Comparison of ENCODE assay signal across 8 mouse cellular contexts in genomic region chr17:27520557-27520956, GRCm38 (mm10). TPM values are rescaled to one million over a fixed set of nuclear protein-coding genes. Genes with fewer than 3 reads are reported as not detected.
DNase-seq lines count a peak whose midpoint lies in the region; ATAC-seq and TF ChIP-seq lines count a peak whose summit lies in the region.

No protein-coding gene starts in this region.

- H3K27ac ChIP-seq in thymus, adult 2 months (ENCODE audit: control insufficient read depth, insufficient read depth, low read length) = no peak overlapping the region
- H3K27ac ChIP-seq in cerebellum, adult 2 months (ENCODE audit: insufficient read depth, low read length) = no peak overlapping the region
- H3K27ac ChIP-seq in kidney, embryonic 14.5 days (ENCODE audit: low read depth, low read length) = no peak overlapping the region
- no peak overlapping the region for H3K27ac ChIP-seq in liver, embryonic 14.5 days
- no peak overlapping the region for H3K27ac ChIP-seq in neural tube, embryonic 14.5 days (ENCODE audit: low read depth, low read length)

- H3K4me1 ChIP-seq in thymus, adult 2 months (replicated peaks; ENCODE audit: control insufficient read depth, insufficient read depth, low read length) = no peaks in the 10 kb centered on the region
- H3K4me1 ChIP-seq in cerebellum, adult 2 months (ENCODE audit: control insufficient read depth, insufficient read depth, low read length) = peaks cover 24% of the 10 kb centered on the region
- no peaks in the 10 kb centered on the region for H3K4me1 ChIP-seq in kidney, embryonic 14.5 days (ENCODE audit: control insufficient read depth, insufficient read depth, low read length)
- H3K4me1 ChIP-seq in liver, embryonic 14.5 days (replicated peaks; ENCODE audit: control insufficient read depth in 2 of 2, insufficient read depth in 2 of 2, low read length in 1 of 2) = no peaks in the 10 kb centered on the region
- H3K4me1 ChIP-seq in neural tube, embryonic 14.5 days (ENCODE audit: control insufficient read depth, insufficient read depth, low read length) = peaks cover 4% of the 10 kb centered on the region; the same call in 1 of the 2 replicates

- peak overlapping the region; percentile 26; the same call in 1 of the 2 replicates for H3K4me2 ChIP-seq in kidney, embryonic 14.5 days (replicated peaks; ENCODE audit: low read depth, low read length)
- H3K4me2 ChIP-seq in liver, embryonic 14.5 days (ENCODE audit: low read depth) = no peak overlapping the region
- peak overlapping the region; percentile 30; the same call in 1 of the 2 replicates for H3K4me2 ChIP-seq in neural tube, embryonic 14.5 days (ENCODE audit: low read depth, low read length)

- peak; percentile 50 for DNase-seq in thymus, adult 2 months
- DNase-seq in thymus, adult 18-20 months = no peak
- DNase-seq in cerebellum, adult 2 months = peak; percentile 76 to 86
- DNase-seq in forelimb bud, embryonic 11.5 days (ENCODE audit: low read depth, low spot score) = peak; percentile 42
- no peak for DNase-seq in liver, embryonic 14.5 days (ENCODE audit: low read depth in 3 of 3, low spot score in 3 of 3)
- peak; percentile 49 to 52 for DNase-seq in thymus, postnatal 36 days

- no peak for TF ChIP-seq EP300 in liver, embryonic 14.5 days (IDR thresholded peaks at IDR 0.05; ENCODE audit: low read depth)

- peak; percentile 99 for TF ChIP-seq CTCF in thymus, adult 2 months (IDR thresholded peaks at IDR 0.05; ENCODE audit: borderline replicate concordance, control insufficient read depth, extremely low read depth, insufficient read depth, low read length, poor library complexity)
- peak; percentile 90 for TF ChIP-seq CTCF in cerebellum, adult 2 months (IDR thresholded peaks at IDR 0.05; ENCODE audit: borderline replicate concordance, insufficient read depth, low read depth, low read length)
- TF ChIP-seq CTCF in liver, embryonic 14.5 days (IDR thresholded peaks at IDR 0.05; ENCODE audit: low read depth) = peak; percentile 79

- 1% methylated on average over 27 of the region's 27 CpGs for WGBS in thymus, adult 2 months
- WGBS in cerebellum, adult 2 months = 2% methylated on average over 27 of the region's 27 CpGs
- WGBS in kidney, embryonic 14.5 days = under 1% methylated on average over 27 of the region's 27 CpGs
- whole genome bisulfite sequencing in liver, embryonic 14.5 days (ENCODE audit: insufficient replicate concordance) = 2% methylated on average over 27 of the region's 27 CpGs
- 2% methylated on average over 27 of the region's 27 CpGs for WGBS in neural tube, embryonic 14.5 days

- no peak overlapping the region for H3K4me3 ChIP-seq in thymus, adult 2 months (ENCODE audit: control insufficient read depth, insufficient read depth, low read length)
- no peak overlapping the region for H3K4me3 ChIP-seq in cerebellum, adult 2 months (replicated peaks; ENCODE audit: insufficient read depth, low read depth, low read length)
- peak overlapping the region; percentile 9; the same call in 1 of the 2 replicates for H3K4me3 ChIP-seq in kidney, embryonic 14.5 days (ENCODE audit: low read length)
- no peak overlapping the region for H3K4me3 ChIP-seq in liver, embryonic 14.5 days (ENCODE audit: insufficient read depth in 1 of 2, low read depth in 2 of 2, low read length in 2 of 2)
- no peak overlapping the region for H3K4me3 ChIP-seq in neural tube, embryonic 14.5 days (ENCODE audit: low read depth, low read length)

- 0 out of 2 replicates have a peak, but pooled peaks have one; percentile 17 for ATAC-seq in kidney, embryonic 14.5 days (ENCODE audit: low FRiP score, low TSS enrichment)
- no peak for ATAC-seq in liver, embryonic 14.5 days (ENCODE audit: insufficient read depth)
- peak; percentile 69 for ATAC-seq in neural tube, embryonic 14.5 days (ENCODE audit: low read depth)

- no peak overlapping the region for H3K9ac ChIP-seq in kidney, embryonic 14.5 days (ENCODE audit: low read depth, low read length)
- H3K9ac ChIP-seq in liver, embryonic 14.5 days (replicated peaks) = no peak overlapping the region
- H3K9ac ChIP-seq in neural tube, embryonic 14.5 days (replicated peaks; ENCODE audit: low read depth, low read length) = 0 out of 2 replicates have a peak overlapping the region, but pooled peaks have one; percentile 21

- no peaks in the 10 kb centered on the region for H3K27me3 ChIP-seq in thymus, adult 2 months (ENCODE audit: control insufficient read depth, insufficient read depth, low read length)
- H3K27me3 ChIP-seq in cerebellum, adult 2 months (ENCODE audit: control insufficient read depth, insufficient read depth, low read length) = no peaks in the 10 kb centered on the region
- peaks cover 24% of the 10 kb centered on the region for H3K27me3 ChIP-seq in kidney, embryonic 14.5 days (ENCODE audit: control insufficient read depth, insufficient read depth, low read length)
- H3K27me3 ChIP-seq in liver, embryonic 14.5 days (ENCODE audit: control insufficient read depth, insufficient read depth, low read length) = peaks cover 16% of the 10 kb centered on the region
- peaks cover 3% of the 10 kb centered on the region; the same call in 1 of the 2 replicates for H3K27me3 ChIP-seq in neural tube, embryonic 14.5 days (ENCODE audit: control insufficient read depth, insufficient read depth, low read length)

- H3K9me3 ChIP-seq in kidney, embryonic 14.5 days (ENCODE audit: control insufficient read depth, low read length) = 0 out of 2 replicates have a peak, but pooled peaks cover 1% of the 10 kb centered on the region
- H3K9me3 ChIP-seq in liver, embryonic 14.5 days (ENCODE audit: control insufficient read depth, low read length) = no peaks in the 10 kb centered on the region
- H3K9me3 ChIP-seq in neural tube, embryonic 14.5 days (ENCODE audit: control insufficient read depth, low read length) = no peaks in the 10 kb centered on the region

- H3K36me3 ChIP-seq in thymus, adult 2 months (ENCODE audit: control insufficient read depth, insufficient read depth, low read length) = no peaks in the 10 kb centered on the region
- H3K36me3 ChIP-seq in kidney, embryonic 14.5 days (ENCODE audit: control insufficient read depth, insufficient read depth, low read length) = no peaks in the 10 kb centered on the region
- no peaks in the 10 kb centered on the region for H3K36me3 ChIP-seq in liver, embryonic 14.5 days (replicated peaks; ENCODE audit: control insufficient read depth, insufficient read depth, low read depth)
- no peaks in the 10 kb centered on the region for H3K36me3 ChIP-seq in neural tube, embryonic 14.5 days (ENCODE audit: control insufficient read depth, insufficient read depth, low read length)

- no peak for TF ChIP-seq POLR2A in thymus, adult 2 months (IDR thresholded peaks at IDR 0.05; ENCODE audit: control insufficient read depth, extremely low read depth, insufficient read depth, low read length, poor library complexity)
- no peak for TF ChIP-seq POLR2A in cerebellum, adult 2 months (IDR thresholded peaks at IDR 0.05; ENCODE audit: borderline replicate concordance, insufficient read depth, low read length)

RNA-seq across cellular contexts. Expression of gene Grm4, which starts 0.6 kb away (rescaled TPM):
- 1.5 and 1.9 TPM in 2 replicates for polyA plus RNA-seq in thymus, adult 2 months (2012; rRNA removed)
- 310 and 403 TPM in 2 replicates for polyA plus RNA-seq in cerebellum, adult 2 months (2012; rRNA removed)
- 0.50 and 1.6 TPM in 2 replicates for polyA plus RNA-seq in kidney, embryonic 14.5 days (2014; fragmentation: Nextera tagmentation; extraction: Ambion mirVana)
- polyA plus RNA-seq in liver, embryonic 14.5 days (2012; rRNA removed) = 0.01 and 0.04 TPM in 2 replicates
- not detected in 2 replicates for polyA plus RNA-seq in liver, embryonic 14.5 days (2014; fragmentation: Nextera tagmentation; extraction: Ambion mirVana)
- polyA plus RNA-seq in neural tube, embryonic 14.5 days (2014; fragmentation: Nextera tagmentation; extraction: Ambion mirVana) = 7.4 and 9.1 TPM in 2 replicates

RNA-seq across cellular contexts. Expression of gene Hmga1, which starts 35.7 kb away (rescaled TPM):
- polyA plus RNA-seq in thymus, adult 2 months (2012; rRNA removed) = 430 and 578 TPM in 2 replicates
- polyA plus RNA-seq in cerebellum, adult 2 months (2012; rRNA removed) = 124 and 133 TPM in 2 replicates
- 351 and 355 TPM in 2 replicates for polyA plus RNA-seq in kidney, embryonic 14.5 days (2014; fragmentation: Nextera tagmentation; extraction: Ambion mirVana)
- polyA plus RNA-seq in liver, embryonic 14.5 days (2012; rRNA removed) = 149 and 182 TPM in 2 replicates
- 162 and 180 TPM in 2 replicates for polyA plus RNA-seq in liver, embryonic 14.5 days (2014; fragmentation: Nextera tagmentation; extraction: Ambion mirVana)
- 129 and 141 TPM in 2 replicates for polyA plus RNA-seq in neural tube, embryonic 14.5 days (2014; fragmentation: Nextera tagmentation; extraction: Ambion mirVana)

RNA-seq across cellular contexts. Expression of gene AI413582, which starts 45.0 kb away (rescaled TPM):
- 89.4 and 120 TPM in 2 replicates for polyA plus RNA-seq in thymus, adult 2 months (2012; rRNA removed)
- 98.9 and 104 TPM in 2 replicates for polyA plus RNA-seq in cerebellum, adult 2 months (2012; rRNA removed)
- polyA plus RNA-seq in kidney, embryonic 14.5 days (2014; fragmentation: Nextera tagmentation; extraction: Ambion mirVana) = 17.4 and 22.3 TPM in 2 replicates
- 9.9 and 11.7 TPM in 2 replicates for polyA plus RNA-seq in liver, embryonic 14.5 days (2012; rRNA removed)
- 15.2 and 18.9 TPM in 2 replicates for polyA plus RNA-seq in liver, embryonic 14.5 days (2014; fragmentation: Nextera tagmentation; extraction: Ambion mirVana)
- polyA plus RNA-seq in neural tube, embryonic 14.5 days (2014; fragmentation: Nextera tagmentation; extraction: Ambion mirVana) = 55.9 and 77.9 TPM in 2 replicates

Comparison
In these comparisons a context has a peak if more than half of its experiments do, and no peak if none do; other contexts are left out.
1. DNase-seq: peak in thymus, adult 2 months (single experiment), cerebellum, adult 2 months (2 of 2), forelimb bud, embryonic 11.5 days (single experiment) and thymus, postnatal 36 days (2 of 2); none in thymus, adult 18-20 months (0 of 2) and liver, embryonic 14.5 days (0 of 3).
2. RNA of gene Grm4, which starts 0.6 kb away (polyA plus RNA-seq): 310 to 403 TPM in cerebellum, adult 2 months; 7.4 to 9.1 TPM in neural tube, embryonic 14.5 days, 0.50 to 1.6 TPM in kidney, embryonic 14.5 days, 1.5 to 1.9 TPM in thymus, adult 2 months and 0.01 to 0.04 TPM in liver, embryonic 14.5 days; every median in the first group is over 10 times any median in the second.
3. Peak in every context shown above with its lines, with median percentiles within 50 percentile points of each other: CTCF ChIP-seq.